Comparison of ENCODE assay signal across 10 mouse cellular contexts in genomic region chr11:117283889-117284450, GRCm38 (mm10).
DNase-seq lines count a peak whose midpoint lies in the region; ATAC-seq and TF ChIP-seq lines count a peak whose summit lies in the region.
"Had no signal": no experiment of that assay in that cellular context is flagged by ENCODE, and none has a peak within 500 bp of the region (broad histone marks: within the 10 kb centered on the region; RNA-seq: fewer than 3 reads in every experiment).

No protein-coding gene starts in this region.

- no peaks in the 10 kb centered on the region for H3K9me3 ChIP-seq in forebrain, embryonic 11.5 days (ENCODE audit: control insufficient read depth, low read length)
- H3K9me3 ChIP-seq in forebrain, embryonic 13.5 days (replicated peaks): no peaks in the 10 kb centered on the region
- H3K9me3 ChIP-seq in heart, postnatal 0 days (replicated peaks; ENCODE audit: control insufficient read depth, low read length): no peaks in the 10 kb centered on the region
- no peaks in the 10 kb centered on the region for H3K9me3 ChIP-seq in liver, postnatal 0 days (ENCODE audit: low read length)

- no peak overlapping the region for H3K4me2 ChIP-seq in forebrain, embryonic 11.5 days (ENCODE audit: low read depth, low read length, severe bottlenecking)
- H3K4me2 ChIP-seq in forebrain, embryonic 13.5 days: no peak overlapping the region
- H3K4me2 ChIP-seq in heart, postnatal 0 days (ENCODE audit: low read depth, low read length): no peak overlapping the region
- no peak overlapping the region for H3K4me2 ChIP-seq in liver, postnatal 0 days (ENCODE audit: low read depth, low read length)
- H3K4me2 ChIP-seq: midbrain, embryonic 11.5 days had no signal

- TF ChIP-seq CTCF in liver, adult 2 months (IDR thresholded peaks at IDR 0.05; ENCODE audit: low read depth, low read length): no peak
- no peak for TF ChIP-seq CTCF in heart, postnatal 0 days (IDR thresholded peaks at IDR 0.05; ENCODE audit: low read depth)
- no peak for TF ChIP-seq CTCF in liver, postnatal 0 days (IDR thresholded peaks at IDR 0.05; ENCODE audit: low read depth)

- H3K79me2 ChIP-seq in liver, adult 2 months (ENCODE audit: control insufficient read depth, insufficient read depth, low read length): peaks cover 54% of the 10 kb centered on the region

- no peak for TF ChIP-seq POLR2A in liver, adult 2 months (IDR thresholded peaks at IDR 0.05; ENCODE audit: extremely low read depth, insufficient read depth, low read length)

- no peak overlapping the region for H3K9ac ChIP-seq in forebrain, embryonic 11.5 days (ENCODE audit: low read length)
- H3K9ac ChIP-seq in forebrain, embryonic 13.5 days: no peak overlapping the region
- peak overlapping the region; percentile 57 for H3K9ac ChIP-seq in liver, adult 2 months (ENCODE audit: low read depth, low read length)
- H3K9ac ChIP-seq in heart, postnatal 0 days (replicated peaks; ENCODE audit: low read depth, low read length): no peak overlapping the region
- H3K9ac ChIP-seq in liver, postnatal 0 days (replicated peaks): peak overlapping the region; percentile 10; the same call in 1 of the 2 replicates

- H3K4me1 ChIP-seq in forebrain, embryonic 11.5 days (replicated peaks; ENCODE audit: control insufficient read depth, insufficient read depth, low read length): peaks cover 26% of the 10 kb centered on the region
- peaks cover 37% of the 10 kb centered on the region for H3K4me1 ChIP-seq in forebrain, embryonic 13.5 days
- peaks cover 63% of the 10 kb centered on the region for H3K4me1 ChIP-seq in liver, adult 2 months (ENCODE audit: control insufficient read depth, insufficient read depth, low read length)
- H3K4me1 ChIP-seq in heart, postnatal 0 days (ENCODE audit: control insufficient read depth, insufficient read depth): 0 out of 2 replicates have a peak, but pooled peaks cover 12% of the 10 kb centered on the region
- peaks cover 45% of the 10 kb centered on the region for H3K4me1 ChIP-seq in liver, postnatal 0 days (ENCODE audit: insufficient read depth)

- no peak for ATAC-seq in forebrain, embryonic 11.5 days (replicated peaks; ENCODE audit: low FRiP score)
- no peak for ATAC-seq in forebrain, embryonic 13.5 days
- ATAC-seq in heart, postnatal 0 days (ENCODE audit: insufficient read depth, low read depth): no peak
- no peak for ATAC-seq in liver, postnatal 0 days

- H3K4me3 ChIP-seq in forebrain, embryonic 11.5 days (ENCODE audit: low read depth, low read length): no peak overlapping the region
- no peak overlapping the region for H3K4me3 ChIP-seq in forebrain, embryonic 13.5 days
- H3K4me3 ChIP-seq in liver, adult 2 months (ENCODE audit: insufficient read depth, low read depth, low read length): no peak overlapping the region
- no peak overlapping the region for H3K4me3 ChIP-seq in heart, postnatal 0 days (ENCODE audit: low read depth, low read length)
- no peak overlapping the region for H3K4me3 ChIP-seq in liver, postnatal 0 days (ENCODE audit: low read depth, low read length)

- 68% methylated on average over 6 of the region's 6 CpGs for WGBS in forebrain, embryonic 11.5 days
- WGBS in forebrain, embryonic 13.5 days: 81% methylated on average over 6 of the region's 6 CpGs
- WGBS in liver, adult 2 months: 26% methylated on average over 6 of the region's 6 CpGs
- 59% methylated on average over 6 of the region's 6 CpGs for WGBS in heart, postnatal 0 days
- 54% methylated on average over 6 of the region's 6 CpGs for WGBS in liver, postnatal 0 days (ENCODE audit: insufficient replicate concordance)

- H3K27me3 ChIP-seq in forebrain, embryonic 11.5 days (ENCODE audit: control insufficient read depth, insufficient read depth, low read length): no peaks in the 10 kb centered on the region
- H3K27me3 ChIP-seq in forebrain, embryonic 13.5 days: no peaks in the 10 kb centered on the region
- no peaks in the 10 kb centered on the region for H3K27me3 ChIP-seq in liver, adult 2 months (ENCODE audit: control insufficient read depth, insufficient read depth, low read length)
- H3K27me3 ChIP-seq in heart, postnatal 0 days (ENCODE audit: control insufficient read depth, insufficient read depth, low read length): no peaks in the 10 kb centered on the region
- H3K27me3 ChIP-seq in liver, postnatal 0 days (ENCODE audit: insufficient read depth, low read length): no peaks in the 10 kb centered on the region

- H3K36me3 ChIP-seq in forebrain, embryonic 11.5 days (ENCODE audit: control insufficient read depth, insufficient read depth, low read length): no peaks in the 10 kb centered on the region
- peaks cover 2% of the 10 kb centered on the region; the same call in 1 of the 2 replicates for H3K36me3 ChIP-seq in forebrain, embryonic 13.5 days (ENCODE audit: poor library complexity, severe bottlenecking)
- H3K36me3 ChIP-seq in liver, adult 2 months (ENCODE audit: control insufficient read depth, insufficient read depth, low read length): no peaks in the 10 kb centered on the region
- H3K36me3 ChIP-seq in heart, postnatal 0 days (replicated peaks; ENCODE audit: control insufficient read depth, insufficient read depth, low read length): no peaks in the 10 kb centered on the region
- H3K36me3 ChIP-seq in liver, postnatal 0 days (replicated peaks; ENCODE audit: insufficient read depth, low read length): no peaks in the 10 kb centered on the region

- H3K27ac ChIP-seq in forebrain, embryonic 11.5 days (ENCODE audit: low read depth, low read length): 0 out of 2 replicates have a peak overlapping the region, but pooled peaks have one; percentile 4
- no peak overlapping the region for H3K27ac ChIP-seq in forebrain, embryonic 13.5 days
- H3K27ac ChIP-seq in liver, adult 2 months (replicated peaks; ENCODE audit: insufficient read depth, low read depth, low read length): peak overlapping the region; percentile 98
- peak overlapping the region; percentile 54 for H3K27ac ChIP-seq in heart, postnatal 0 days (ENCODE audit: low read depth)
- peak overlapping the region; percentile 75 for H3K27ac ChIP-seq in liver, postnatal 0 days (ENCODE audit: low read depth)

- no peak for TF ChIP-seq EP300 in heart, postnatal 0 days (IDR thresholded peaks at IDR 0.05; ENCODE audit: low read depth)
- no peak for TF ChIP-seq EP300 in liver, postnatal 0 days (IDR thresholded peaks at IDR 0.05; ENCODE audit: low read depth)

- no peak for DNase-seq in forebrain, embryonic 11.5 days (ENCODE audit: low spot score)
- DNase-seq in liver, adult 2 months (ENCODE audit: extremely low read depth, low read depth, low spot score): peak; percentile 69
- no peak for DNase-seq in liver
- no peak for DNase-seq in heart, postnatal 0 days (ENCODE audit: low spot score)
- no peak for DNase-seq in liver, postnatal 0 days
- DNase-seq in urinary bladder, adult 2 months (ENCODE audit: low spot score): no peak
- no peak for DNase-seq in urinary bladder, postnatal 4 days (ENCODE audit: low spot score in 2 of 2)
- DNase-seq: cerebellum, adult 9-11 months had no signal

Comparison
In these comparisons a context has a peak if more than half of its experiments do, and no peak if none do; other contexts are left out.
1. H3K9ac ChIP-seq: peak in liver, adult 2 months (single experiment) and liver, postnatal 0 days (single experiment); none in forebrain, embryonic 11.5 days (single experiment), forebrain, embryonic 13.5 days (single experiment) and heart, postnatal 0 days (single experiment).